Mouse (Mus musculus): Measurements from ENCODE around the gene Mif. TPM values are rescaled to one million over a fixed set of nuclear protein-coding genes. Genes with fewer than 3 reads are reported as not detected.
"Not testable (repeated sequence)": the region's sequence is repeated elsewhere in the genome, so short reads cannot be mapped to it uniquely, and the experiment has no call there.

The Mif gene
- polyA plus RNA-seq, 1 experiment from 2014 or later: 1,381 TPM

DNA sequence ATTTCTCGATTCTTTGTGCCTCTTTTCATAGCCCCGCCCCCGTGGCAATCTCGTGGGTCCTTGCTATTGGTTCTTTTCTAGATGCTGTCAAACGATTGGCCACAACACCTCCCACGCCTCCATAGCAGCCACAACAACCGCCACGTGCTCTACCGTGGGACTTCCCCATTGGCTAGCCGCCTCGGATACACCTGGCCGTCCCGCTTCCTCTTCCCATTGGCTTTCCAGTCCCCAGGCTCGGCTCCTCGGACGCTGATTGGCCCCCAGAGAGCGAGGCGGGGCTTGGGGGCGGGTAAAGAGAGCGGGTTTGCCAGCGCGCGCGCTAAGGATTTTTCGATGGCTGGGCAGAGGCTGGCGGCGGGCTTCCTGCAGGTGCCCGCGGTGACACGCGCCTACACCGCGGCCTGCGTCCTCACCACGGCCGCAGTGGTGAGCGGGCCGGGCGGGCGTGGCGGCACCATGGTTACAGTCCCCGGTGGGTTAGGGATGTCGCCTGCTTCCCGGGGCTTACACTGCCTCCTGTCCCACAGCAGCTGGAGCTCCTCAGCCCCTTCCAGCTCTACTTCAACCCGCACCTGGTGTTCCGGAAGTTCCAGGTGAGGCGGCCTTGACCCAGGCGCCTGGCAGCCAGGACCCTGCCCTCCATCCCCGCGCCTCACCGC is 33.2 kb upstream of the Mif start, which contains the start of gene Derl3:
Gene Derl3, plus strand, starts transcription at position 325 of the 662 bp plus-strand sequence.
- peak; percentile 99 for ATAC-seq (ENCODE audit: low FRiP score, low TSS enrichment)
- Histone ChIP-seq H3K9ac (replicated peaks; ENCODE audit: low read length) (peak within 1 kb of the TSS; percentile 26; the same call in 1 of the 2 replicates), H3K27ac (replicated peaks; ENCODE audit: low read depth, low read length) (peak within 1 kb of the TSS; percentile 26; the same call in 1 of the 2 replicates), H3K4me1 (ENCODE audit: control insufficient read depth, insufficient read depth, low read length) (peaks cover 5% of the 10 kb centered on the region; the same call in 1 of the 2 replicates), H3K27me3 (ENCODE audit: control insufficient read depth, insufficient read depth, low read length) (no peaks in the 10 kb centered on the region), H3K9me3 (ENCODE audit: control insufficient read depth, low read length) (no peaks in the 10 kb centered on the region), H3K4me3 (replicated peaks; ENCODE audit: low read depth, low read length) (peak within 1 kb of the TSS; percentile 37), H3K4me2 (ENCODE audit: low read length) (peak within 1 kb of the TSS; percentile 88), H3K36me3 (ENCODE audit: control insufficient read depth, insufficient read depth, low read length) (peaks cover 33% of the 10 kb centered on the region)
- WGBS: 1% methylated on average over 51 of the region's 51 CpGs
- DNase-seq: peak; percentile 97

GRCm38 (mm10) chr10:75889406-75890153 is 29.5 kb upstream of the Mif start:
- WGBS: 51% methylated on average over 8 of the region's 8 CpGs
- H3K36me3 ChIP-seq (ENCODE audit: control insufficient read depth, insufficient read depth, low read length): peaks cover 2% of the 10 kb centered on the region
- ATAC-seq (ENCODE audit: low FRiP score, low TSS enrichment): no peak
- peaks cover 5% of the 10 kb centered on the region; the same call in 1 of the 2 replicates for H3K4me1 ChIP-seq (ENCODE audit: control insufficient read depth, insufficient read depth, low read length)
- no peak overlapping the region for H3K4me3 ChIP-seq (replicated peaks; ENCODE audit: low read depth, low read length)
- DNase-seq: no peak
- no peak overlapping the region for H3K27ac ChIP-seq (replicated peaks; ENCODE audit: low read depth, low read length)
- no peak overlapping the region for H3K9ac ChIP-seq (replicated peaks; ENCODE audit: low read length)
- no peaks in the 10 kb centered on the region for H3K27me3 ChIP-seq (ENCODE audit: control insufficient read depth, insufficient read depth, low read length)
- no peak overlapping the region for H3K4me2 ChIP-seq (ENCODE audit: low read length)
- H3K9me3 ChIP-seq (ENCODE audit: control insufficient read depth, low read length): no peaks in the 10 kb centered on the region

GRCm38 (mm10) chr10:75887504-75887903 is 27.5 kb upstream of the Mif start:
- H3K4me3 ChIP-seq (replicated peaks; ENCODE audit: low read depth, low read length); H3K9ac ChIP-seq (replicated peaks; ENCODE audit: low read length); H3K36me3 ChIP-seq (ENCODE audit: control insufficient read depth, insufficient read depth, low read length); H3K27ac ChIP-seq (replicated peaks; ENCODE audit: low read depth, low read length); ATAC-seq (ENCODE audit: low FRiP score, low TSS enrichment); H3K4me1 ChIP-seq (ENCODE audit: control insufficient read depth, insufficient read depth, low read length); H3K27me3 ChIP-seq (ENCODE audit: control insufficient read depth, insufficient read depth, low read length); H3K9me3 ChIP-seq (ENCODE audit: control insufficient read depth, low read length); H3K4me2 ChIP-seq (ENCODE audit: low read length); DNase-seq: not testable (repeated sequence)
- WGBS: 85% methylated on average over 5 of the region's 5 CpGs

- no peaks in the 10 kb centered on the region for H3K36me3 ChIP-seq (ENCODE audit: control insufficient read depth, insufficient read depth, low read length)
- DNase-seq (no peak), ATAC-seq (ENCODE audit: low FRiP score, low TSS enrichment) (no peak)
- no peak overlapping the region for H3K4me3 ChIP-seq (replicated peaks; ENCODE audit: low read depth, low read length)
- 95% methylated on average over 8 of the region's 8 CpGs for WGBS
- H3K27me3 ChIP-seq (ENCODE audit: control insufficient read depth, insufficient read depth, low read length): no peaks in the 10 kb centered on the region
- H3K4me2 ChIP-seq (ENCODE audit: low read length): no peak overlapping the region
- H3K27ac ChIP-seq (replicated peaks; ENCODE audit: low read depth, low read length): no peak overlapping the region
- H3K9me3 ChIP-seq (ENCODE audit: control insufficient read depth, low read length): no peaks in the 10 kb centered on the region
- H3K4me1 ChIP-seq (ENCODE audit: control insufficient read depth, insufficient read depth, low read length): peaks cover 6% of the 10 kb centered on the region; the same call in 1 of the 2 replicates
- no peak overlapping the region for H3K9ac ChIP-seq (replicated peaks; ENCODE audit: low read length)
Observed at GRCm38 (mm10) chr10:75884742-75885141, 24.7 kb upstream of the Mif start.

GRCm38 (mm10) chr10:75883232-75883552 is 23.2 kb upstream of the Mif start:
- Histone ChIP-seq H3K4me3 (replicated peaks; ENCODE audit: low read depth, low read length) (no peak overlapping the region), H3K27ac (replicated peaks; ENCODE audit: low read depth, low read length) (no peak overlapping the region), H3K36me3 (ENCODE audit: control insufficient read depth, insufficient read depth, low read length) (no peaks in the 10 kb centered on the region), H3K9me3 (ENCODE audit: control insufficient read depth, low read length) (no peaks in the 10 kb centered on the region), H3K4me1 (ENCODE audit: control insufficient read depth, insufficient read depth, low read length) (peaks cover 6% of the 10 kb centered on the region; the same call in 1 of the 2 replicates), H3K4me2 (ENCODE audit: low read length) (peak overlapping the region; percentile 22), H3K27me3 (ENCODE audit: control insufficient read depth, insufficient read depth, low read length) (no peaks in the 10 kb centered on the region), H3K9ac (replicated peaks; ENCODE audit: low read length) (no peak overlapping the region)
- 2% methylated on average over 10 of the region's 10 CpGs for WGBS
- DNase-seq (peak; percentile 78), ATAC-seq (ENCODE audit: low FRiP score, low TSS enrichment) (peak; percentile 79)

GRCm38 (mm10) chr10:75882433-75883231 is 22.6 kb upstream of the Mif start:
- Histone ChIP-seq H3K4me3 (replicated peaks; ENCODE audit: low read depth, low read length) (no peak overlapping the region), H3K9ac (replicated peaks; ENCODE audit: low read length) (no peak overlapping the region), H3K27me3 (ENCODE audit: control insufficient read depth, insufficient read depth, low read length) (no peaks in the 10 kb centered on the region), H3K4me1 (ENCODE audit: control insufficient read depth, insufficient read depth, low read length) (peaks cover 6% of the 10 kb centered on the region; the same call in 1 of the 2 replicates), H3K36me3 (ENCODE audit: control insufficient read depth, insufficient read depth, low read length) (no peaks in the 10 kb centered on the region), H3K27ac (replicated peaks; ENCODE audit: low read depth, low read length) (no peak overlapping the region; the same call in 1 of the 2 replicates), H3K9me3 (ENCODE audit: control insufficient read depth, low read length) (no peaks in the 10 kb centered on the region), H3K4me2 (ENCODE audit: low read length) (peak overlapping the region; percentile 22)
- ATAC-seq (ENCODE audit: low FRiP score, low TSS enrichment) (peak; percentile 48; the same call in 1 of the 2 replicates), DNase-seq (no peak)
- 7% methylated on average over 15 of the region's 15 CpGs for WGBS

GRCm38 (mm10) chr10:75881578-75882432 is 21.8 kb upstream of the Mif start:
- WGBS: 16% methylated on average over 20 of the region's 20 CpGs
- peak overlapping the region; percentile 26; the same call in 1 of the 2 replicates for H3K27ac ChIP-seq (replicated peaks; ENCODE audit: low read depth, low read length)
- no peak overlapping the region for H3K9ac ChIP-seq (replicated peaks; ENCODE audit: low read length)
- H3K27me3 ChIP-seq (ENCODE audit: control insufficient read depth, insufficient read depth, low read length): no peaks in the 10 kb centered on the region
- H3K9me3 ChIP-seq (ENCODE audit: control insufficient read depth, low read length): no peaks in the 10 kb centered on the region
- no peak for DNase-seq
- no peaks in the 10 kb centered on the region for H3K36me3 ChIP-seq (ENCODE audit: control insufficient read depth, insufficient read depth, low read length)
- no peak for ATAC-seq (ENCODE audit: low FRiP score, low TSS enrichment)
- no peak overlapping the region for H3K4me3 ChIP-seq (replicated peaks; ENCODE audit: low read depth, low read length)
- H3K4me2 ChIP-seq (ENCODE audit: low read length): peak overlapping the region; percentile 6; the same call in 1 of the 2 replicates
- peaks cover 6% of the 10 kb centered on the region; the same call in 1 of the 2 replicates for H3K4me1 ChIP-seq (ENCODE audit: control insufficient read depth, insufficient read depth, low read length)

Measured in midbrain, embryonic 14.5 days (tissue).